Mouse (Mus musculus) small intestine, adult 2 months (tissue): ENCODE measurements around the gene Eps15.

Experiments
- CTCF ChIP-seq: fragments of 200-500 bp; IDR thresholded peaks from 2 replicates; pipeline ENCODE4 v1.5.1; 2012; ENCODE audit warnings: low read depth, mild to moderate bottlenecking, control low read depth, inconsistent platforms, low read length, moderate library complexity, mixed read lengths; ENCODE audit not compliant: insufficient replicate concordance, insufficient read length; ENCODE audit errors: extremely low read depth
- POLR2A ChIP-seq: fragments of 200-500 bp; IDR thresholded peaks from 2 replicates; pipeline ENCODE4 v1.6.1; 2012; ENCODE audit warnings: low read depth, mild to moderate bottlenecking, control low read depth, inconsistent platforms, low read length, moderate library complexity

GRCm38 (mm10) chr4:109378107-109378506 lies 98.0 kb downstream of the Eps15 start:
- TF ChIP-seq CTCF (no peak), POLR2A (no peak)
